Mouse (Mus musculus): ENCODE measurements around the gene Emc9. TPM values are rescaled to one million over a fixed set of nuclear protein-coding genes. Genes with fewer than 3 reads are reported as not detected.

The Emc9 gene
- polyA plus RNA-seq, 1 experiment from 2014 or later, result 22.5 TPM

GRCm38 (mm10) chr14:55613346-55613745, 28.2 kb upstream of the Emc9 start:
- H3K36me3 ChIP-seq (ENCODE audit: control insufficient read depth, insufficient read depth), result peaks cover 18% of the 10 kb centered on the region
- no peaks in the 10 kb centered on the region for H3K9me3 ChIP-seq (replicated peaks; ENCODE audit: control insufficient read depth, low read length)
- H3K4me3 ChIP-seq (ENCODE audit: low read depth, low read length), result no peak overlapping the region
- ATAC-seq (ENCODE audit: low read depth), result no peak
- H3K4me1 ChIP-seq (ENCODE audit: control insufficient read depth, low read depth, low read length), result peaks cover 28% of the 10 kb centered on the region
- H3K27me3 ChIP-seq (ENCODE audit: control insufficient read depth, insufficient read depth, low read depth, low read length), result no peaks in the 10 kb centered on the region
- 63% methylated on average over 6 of the region's 6 CpGs for WGBS (ENCODE audit: insufficient replicate concordance)
- H3K27ac ChIP-seq (ENCODE audit: low read length), result peak overlapping the region; percentile 40
- no peak overlapping the region for H3K9ac ChIP-seq (ENCODE audit: low read depth, low read length)
- H3K4me2 ChIP-seq (ENCODE audit: low read depth, low read length), result no peak overlapping the region

DNA sequence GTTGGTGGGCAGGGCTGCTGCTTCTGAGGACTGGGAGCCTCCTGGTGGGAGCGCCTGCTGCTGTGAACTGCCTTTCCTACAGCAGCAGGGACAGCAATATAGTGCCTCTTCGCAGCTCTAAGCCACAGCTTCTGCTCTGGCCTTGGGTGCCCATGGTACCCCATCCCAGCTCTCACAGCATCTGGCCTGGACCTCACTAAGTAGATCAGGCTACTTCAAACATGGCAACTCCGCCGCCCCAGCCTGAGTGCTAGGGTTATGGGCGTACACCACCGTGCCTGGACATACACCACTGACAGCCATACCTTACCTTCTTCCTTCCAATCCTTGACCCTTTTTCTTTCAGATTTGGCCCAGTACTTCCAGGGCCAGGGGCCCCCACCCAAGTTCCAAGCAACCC, 23.2 kb upstream of the Emc9 start:
- H3K4me1 ChIP-seq (ENCODE audit: control insufficient read depth, low read depth, low read length), result peaks cover 26% of the 10 kb centered on the region
- 94% methylated on average over 6 of the region's 6 CpGs for WGBS (ENCODE audit: insufficient replicate concordance)
- H3K36me3 ChIP-seq (ENCODE audit: control insufficient read depth, insufficient read depth), result peaks cover 43% of the 10 kb centered on the region
- ATAC-seq (ENCODE audit: low read depth), result no peak
- no peak overlapping the region for H3K4me2 ChIP-seq (ENCODE audit: low read depth, low read length)
- no peaks in the 10 kb centered on the region for H3K9me3 ChIP-seq (replicated peaks; ENCODE audit: control insufficient read depth, low read length)
- H3K9ac ChIP-seq (ENCODE audit: low read depth, low read length), result no peak overlapping the region
- H3K4me3 ChIP-seq (ENCODE audit: low read depth, low read length), result no peak overlapping the region
- H3K27me3 ChIP-seq (ENCODE audit: control insufficient read depth, insufficient read depth, low read depth, low read length), result no peaks in the 10 kb centered on the region
- no peak overlapping the region for H3K27ac ChIP-seq (ENCODE audit: low read length)

GRCm38 (mm10) chr14:55605743-55606459, 20.8 kb upstream of the Emc9 start:
- H3K36me3 ChIP-seq (ENCODE audit: control insufficient read depth, insufficient read depth), result peaks cover 54% of the 10 kb centered on the region
- no peaks in the 10 kb centered on the region for H3K27me3 ChIP-seq (ENCODE audit: control insufficient read depth, insufficient read depth, low read depth, low read length)
- 70% methylated on average over 16 of the region's 16 CpGs for WGBS (ENCODE audit: insufficient replicate concordance)
- peaks cover 29% of the 10 kb centered on the region for H3K4me1 ChIP-seq (ENCODE audit: control insufficient read depth, low read depth, low read length)
- H3K4me3 ChIP-seq (ENCODE audit: low read depth, low read length), result peak overlapping the region; percentile 77
- H3K9me3 ChIP-seq (replicated peaks; ENCODE audit: control insufficient read depth, low read length), result no peaks in the 10 kb centered on the region
- H3K27ac ChIP-seq (ENCODE audit: low read length), result peak overlapping the region; percentile 51
- peak overlapping the region; percentile 87 for H3K4me2 ChIP-seq (ENCODE audit: low read depth, low read length)
- peak overlapping the region; percentile 42 for H3K9ac ChIP-seq (ENCODE audit: low read depth, low read length)
- ATAC-seq (ENCODE audit: low read depth), result no peak

- Histone ChIP-seq H3K4me2 (ENCODE audit: low read depth, low read length) (peak overlapping the region; percentile 87), H3K27me3 (ENCODE audit: control insufficient read depth, insufficient read depth, low read depth, low read length) (no peaks in the 10 kb centered on the region), H3K27ac (ENCODE audit: low read length) (peak overlapping the region; percentile 97), H3K4me3 (ENCODE audit: low read depth, low read length) (peak overlapping the region; percentile 77), H3K9ac (ENCODE audit: low read depth, low read length) (peak overlapping the region; percentile 85), H3K36me3 (ENCODE audit: control insufficient read depth, insufficient read depth) (peaks cover 59% of the 10 kb centered on the region), H3K4me1 (ENCODE audit: control insufficient read depth, low read depth, low read length) (peaks cover 29% of the 10 kb centered on the region), H3K9me3 (replicated peaks; ENCODE audit: control insufficient read depth, low read length) (no peaks in the 10 kb centered on the region)
- 88% methylated on average over 11 of the region's 11 CpGs for WGBS (ENCODE audit: insufficient replicate concordance)
- ATAC-seq (ENCODE audit: low read depth), result no peak
Observed at GRCm38 (mm10) chr14:55604823-55605222, 19.7 kb upstream of the Emc9 start.

- Histone ChIP-seq H3K27ac (ENCODE audit: low read length) (peak overlapping the region; percentile 97), H3K9ac (ENCODE audit: low read depth, low read length) (peak overlapping the region; percentile 85), H3K36me3 (ENCODE audit: control insufficient read depth, insufficient read depth) (peaks cover 58% of the 10 kb centered on the region), H3K4me1 (ENCODE audit: control insufficient read depth, low read depth, low read length) (peaks cover 29% of the 10 kb centered on the region), H3K4me3 (ENCODE audit: low read depth, low read length) (peak overlapping the region; percentile 77), H3K4me2 (ENCODE audit: low read depth, low read length) (peak overlapping the region; percentile 87), H3K9me3 (replicated peaks; ENCODE audit: control insufficient read depth, low read length) (no peaks in the 10 kb centered on the region), H3K27me3 (ENCODE audit: control insufficient read depth, insufficient read depth, low read depth, low read length) (no peaks in the 10 kb centered on the region)
- WGBS (ENCODE audit: insufficient replicate concordance), result 9% methylated on average over 19 of the region's 19 CpGs
- peak; percentile 97 for ATAC-seq (ENCODE audit: low read depth)
Observed at GRCm38 (mm10) chr14:55603633-55604576, 18.8 kb upstream of the Emc9 start.

- peak within 1 kb of the TSS; percentile 87 for H3K4me2 ChIP-seq (ENCODE audit: low read depth, low read length)
- H3K9me3 ChIP-seq (replicated peaks; ENCODE audit: control insufficient read depth, low read length), result no peaks in the 10 kb centered on the region
- 77% methylated on average over 7 of the region's 7 CpGs for WGBS (ENCODE audit: insufficient replicate concordance)
- H3K36me3 ChIP-seq (ENCODE audit: control insufficient read depth, insufficient read depth), result peaks cover 55% of the 10 kb centered on the region
- no peak for ATAC-seq (ENCODE audit: low read depth)
- peak within 1 kb of the TSS; percentile 97 for H3K27ac ChIP-seq (ENCODE audit: low read length)
- peak within 1 kb of the TSS; percentile 85 for H3K9ac ChIP-seq (ENCODE audit: low read depth, low read length)
- no peaks in the 10 kb centered on the region for H3K27me3 ChIP-seq (ENCODE audit: control insufficient read depth, insufficient read depth, low read depth, low read length)
- H3K4me3 ChIP-seq (ENCODE audit: low read depth, low read length), result peak within 1 kb of the TSS; percentile 77
- H3K4me1 ChIP-seq (ENCODE audit: control insufficient read depth, low read depth, low read length), result peaks cover 29% of the 10 kb centered on the region
Observed at GRCm38 (mm10) chr14:55603271-55603632, 18.1 kb upstream of the Emc9 start, which contains the start of gene Irf9. Irf9 (plus strand) TSS chr14:55603571.

DNA sequence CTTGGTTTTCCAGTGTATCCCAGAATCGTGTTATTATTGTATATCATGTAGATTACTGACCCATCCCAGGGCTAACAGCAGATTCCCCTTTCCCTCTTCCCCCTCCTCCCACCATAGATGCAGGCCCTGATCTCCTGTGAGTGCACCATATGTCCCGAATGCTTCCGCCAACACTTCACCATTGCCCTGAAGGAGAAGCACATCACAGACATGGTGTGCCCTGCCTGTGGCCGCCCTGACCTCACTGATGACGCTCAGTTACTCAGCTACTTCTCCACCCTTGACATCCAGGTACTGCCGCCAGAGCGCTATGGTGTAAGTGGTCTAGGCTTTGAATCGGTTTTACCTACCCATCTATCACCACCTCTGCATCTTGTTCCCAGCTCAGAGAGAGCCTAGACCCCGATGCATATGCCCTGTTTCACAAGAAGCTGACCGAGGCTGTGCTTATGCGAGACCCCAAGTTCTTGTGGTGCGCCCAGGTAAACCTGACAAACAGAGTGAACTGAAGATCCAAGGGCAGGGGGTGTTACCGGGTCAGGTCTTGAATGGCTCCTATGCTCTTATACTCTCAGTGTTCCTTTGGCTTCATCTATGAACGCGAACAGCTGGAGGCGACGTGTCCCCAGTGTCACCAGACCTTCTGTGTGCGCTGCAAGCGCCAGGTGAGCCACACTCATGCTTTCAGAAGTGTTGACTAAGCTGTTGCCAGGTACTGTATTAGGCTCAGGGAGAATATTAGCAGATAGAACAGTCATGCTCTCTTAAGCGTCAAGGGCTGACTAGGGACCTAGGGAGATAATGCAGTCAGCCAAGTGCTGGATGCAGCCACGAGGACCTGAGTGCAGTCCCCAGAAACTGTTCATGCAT, 13.7 kb upstream of the Emc9 start:
- no peak overlapping the region for H3K9ac ChIP-seq (ENCODE audit: low read depth, low read length)
- H3K36me3 ChIP-seq (ENCODE audit: control insufficient read depth, insufficient read depth), result peaks cover 61% of the 10 kb centered on the region
- no peak for ATAC-seq (ENCODE audit: low read depth)
- H3K27ac ChIP-seq (ENCODE audit: low read length), result no peak overlapping the region
- no peaks in the 10 kb centered on the region for H3K27me3 ChIP-seq (ENCODE audit: control insufficient read depth, insufficient read depth, low read depth, low read length)
- 90% methylated on average over 21 of the region's 21 CpGs for WGBS (ENCODE audit: insufficient replicate concordance)
- no peak overlapping the region for H3K4me3 ChIP-seq (ENCODE audit: low read depth, low read length)
- peaks cover 12% of the 10 kb centered on the region for H3K4me1 ChIP-seq (ENCODE audit: control insufficient read depth, low read depth, low read length)
- H3K9me3 ChIP-seq (replicated peaks; ENCODE audit: control insufficient read depth, low read length), result no peaks in the 10 kb centered on the region
- H3K4me2 ChIP-seq (ENCODE audit: low read depth, low read length), result no peak overlapping the region

- Histone ChIP-seq H3K36me3 (ENCODE audit: control insufficient read depth, insufficient read depth) (peaks cover 52% of the 10 kb centered on the region), H3K4me1 (ENCODE audit: control insufficient read depth, low read depth, low read length) (peaks cover 20% of the 10 kb centered on the region), H3K9me3 (replicated peaks; ENCODE audit: control insufficient read depth, low read length) (no peaks in the 10 kb centered on the region), H3K4me2 (ENCODE audit: low read depth, low read length) (no peak overlapping the region), H3K9ac (ENCODE audit: low read depth, low read length) (no peak overlapping the region), H3K4me3 (ENCODE audit: low read depth, low read length) (no peak overlapping the region), H3K27ac (ENCODE audit: low read length) (no peak overlapping the region), H3K27me3 (ENCODE audit: control insufficient read depth, insufficient read depth, low read depth, low read length) (no peaks in the 10 kb centered on the region)
- ATAC-seq (ENCODE audit: low read depth), result no peak
- whole genome bisulfite sequencing (ENCODE audit: insufficient replicate concordance), result 87% methylated on average over 13 of the region's 13 CpGs
Observed at GRCm38 (mm10) chr14:55596036-55596690, 11.1 kb upstream of the Emc9 start.

Measured in liver, embryonic 16.5 days (tissue).